Mouse (Mus musculus): ENCODE results near the gene Car5a. TPM values are rescaled to one million over a fixed set of nuclear protein-coding genes. Genes with fewer than 3 reads are reported as not detected.

Car5a gene
- polyA plus RNA-seq, 1 experiment from 2014 or later: 0.16 TPM

GRCm38 (mm10) chr8:121889317-121889716, 55.4 kb downstream of the Car5a start:
- no peak overlapping the region for H3K4me3 ChIP-seq (ENCODE audit: low read depth, low read length)
- H3K9me3 ChIP-seq (ENCODE audit: control insufficient read depth, low read length): no peaks in the 10 kb centered on the region
- WGBS: 96% methylated on average over 1 of the region's 1 CpGs
- H3K27me3 ChIP-seq (ENCODE audit: control insufficient read depth, insufficient read depth, low read length): no peaks in the 10 kb centered on the region
- no peak overlapping the region for H3K4me2 ChIP-seq (ENCODE audit: low read depth, low read length)
- no peaks in the 10 kb centered on the region for H3K4me1 ChIP-seq (ENCODE audit: control insufficient read depth, insufficient read depth, low read length)
- no peak overlapping the region for H3K9ac ChIP-seq (replicated peaks; ENCODE audit: low read depth, low read length)
- no peak overlapping the region for H3K27ac ChIP-seq (ENCODE audit: low read depth, low read length)
- H3K36me3 ChIP-seq (ENCODE audit: control insufficient read depth, insufficient read depth, low read length): no peaks in the 10 kb centered on the region
- ATAC-seq (ENCODE audit: low read depth): no peak

- Histone ChIP-seq H3K4me3 (ENCODE audit: low read depth, low read length) (no peak overlapping the region), H3K27me3 (ENCODE audit: control insufficient read depth, insufficient read depth, low read length) (no peaks in the 10 kb centered on the region), H3K9me3 (ENCODE audit: control insufficient read depth, low read length) (no peaks in the 10 kb centered on the region), H3K9ac (replicated peaks; ENCODE audit: low read depth, low read length) (no peak overlapping the region), H3K36me3 (ENCODE audit: control insufficient read depth, insufficient read depth, low read length) (peaks cover 11% of the 10 kb centered on the region; the same call in 1 of the 2 replicates), H3K4me1 (ENCODE audit: control insufficient read depth, insufficient read depth, low read length) (no peaks in the 10 kb centered on the region), H3K27ac (ENCODE audit: low read depth, low read length) (no peak overlapping the region), H3K4me2 (ENCODE audit: low read depth, low read length) (no peak overlapping the region)
- 69% methylated on average over 1 of the region's 1 CpGs for WGBS
- ATAC-seq (ENCODE audit: low read depth): no peak
These were observed 57.2 kb downstream of the Car5a start for GRCm38 (mm10) chr8:121887547-121887946.

- H3K4me3 ChIP-seq (ENCODE audit: low read depth, low read length): no peak overlapping the region
- H3K36me3 ChIP-seq (ENCODE audit: control insufficient read depth, insufficient read depth, low read length): peaks cover 11% of the 10 kb centered on the region; the same call in 1 of the 2 replicates
These were observed 59.3 kb downstream of the Car5a start for GRCm38 (mm10) chr8:121885433-121885832.

GRCm38 (mm10) chr8:121885001-121885400, 59.7 kb downstream of the Car5a start:
- no peaks in the 10 kb centered on the region for H3K4me1 ChIP-seq (ENCODE audit: control insufficient read depth, insufficient read depth, low read length)
- no peak overlapping the region for H3K4me2 ChIP-seq (ENCODE audit: low read depth, low read length)
- no peak for ATAC-seq (ENCODE audit: low read depth)
- H3K4me3 ChIP-seq (ENCODE audit: low read depth, low read length): no peak overlapping the region
- WGBS: 94% methylated on average over 9 of the region's 9 CpGs
- peaks cover 11% of the 10 kb centered on the region; the same call in 1 of the 2 replicates for H3K36me3 ChIP-seq (ENCODE audit: control insufficient read depth, insufficient read depth, low read length)
- H3K9ac ChIP-seq (replicated peaks; ENCODE audit: low read depth, low read length): no peak overlapping the region
- H3K27me3 ChIP-seq (ENCODE audit: control insufficient read depth, insufficient read depth, low read length): no peaks in the 10 kb centered on the region
- no peak overlapping the region for H3K27ac ChIP-seq (ENCODE audit: low read depth, low read length)
- no peaks in the 10 kb centered on the region for H3K9me3 ChIP-seq (ENCODE audit: control insufficient read depth, low read length)

More at GRCm38 (mm10) chr8:121885433-121885832, 59.3 kb downstream of the Car5a start:
- Histone ChIP-seq H3K27me3 (ENCODE audit: control insufficient read depth, insufficient read depth, low read length) (no peaks in the 10 kb centered on the region), H3K4me2 (ENCODE audit: low read depth, low read length) (no peak overlapping the region), H3K9ac (replicated peaks; ENCODE audit: low read depth, low read length) (no peak overlapping the region), H3K27ac (ENCODE audit: low read depth, low read length) (no peak overlapping the region), H3K9me3 (ENCODE audit: control insufficient read depth, low read length) (no peaks in the 10 kb centered on the region), H3K4me1 (ENCODE audit: control insufficient read depth, insufficient read depth, low read length) (no peaks in the 10 kb centered on the region)
- no peak for ATAC-seq (ENCODE audit: low read depth)
- 63% methylated on average over 6 of the region's 6 CpGs for WGBS

GRCm38 (mm10) chr8:121884181-121884580, 60.5 kb downstream of the Car5a start:
- ATAC-seq (ENCODE audit: low read depth): no peak
- Histone ChIP-seq H3K27me3 (ENCODE audit: control insufficient read depth, insufficient read depth, low read length) (no peaks in the 10 kb centered on the region), H3K4me2 (ENCODE audit: low read depth, low read length) (no peak overlapping the region), H3K9ac (replicated peaks; ENCODE audit: low read depth, low read length) (no peak overlapping the region), H3K4me1 (ENCODE audit: control insufficient read depth, insufficient read depth, low read length) (no peaks in the 10 kb centered on the region), H3K4me3 (ENCODE audit: low read depth, low read length) (no peak overlapping the region), H3K27ac (ENCODE audit: low read depth, low read length) (no peak overlapping the region), H3K36me3 (ENCODE audit: control insufficient read depth, insufficient read depth, low read length) (peaks cover 11% of the 10 kb centered on the region; the same call in 1 of the 2 replicates), H3K9me3 (ENCODE audit: control insufficient read depth, low read length) (no peaks in the 10 kb centered on the region)
- WGBS: 88% methylated on average over 3 of the region's 3 CpGs

GRCm38 (mm10) chr8:121881921-121882320, 62.8 kb downstream of the Car5a start:
- 80% methylated on average over 5 of the region's 5 CpGs for WGBS
- no peak for ATAC-seq (ENCODE audit: low read depth)
- H3K4me1 ChIP-seq (ENCODE audit: control insufficient read depth, insufficient read depth, low read length): no peaks in the 10 kb centered on the region
- H3K9ac ChIP-seq (replicated peaks; ENCODE audit: low read depth, low read length): no peak overlapping the region
- no peaks in the 10 kb centered on the region for H3K9me3 ChIP-seq (ENCODE audit: control insufficient read depth, low read length)
- no peak overlapping the region for H3K27ac ChIP-seq (ENCODE audit: low read depth, low read length)
- H3K36me3 ChIP-seq (ENCODE audit: control insufficient read depth, insufficient read depth, low read length): peaks cover 11% of the 10 kb centered on the region; the same call in 1 of the 2 replicates
- H3K4me3 ChIP-seq (ENCODE audit: low read depth, low read length): no peak overlapping the region
- no peaks in the 10 kb centered on the region for H3K27me3 ChIP-seq (ENCODE audit: control insufficient read depth, insufficient read depth, low read length)
- no peak overlapping the region for H3K4me2 ChIP-seq (ENCODE audit: low read depth, low read length)

GRCm38 (mm10) chr8:121880818-121881217, 63.9 kb downstream of the Car5a start:
- Histone ChIP-seq H3K9ac (replicated peaks; ENCODE audit: low read depth, low read length) (no peak overlapping the region), H3K9me3 (ENCODE audit: control insufficient read depth, low read length) (no peaks in the 10 kb centered on the region), H3K4me2 (ENCODE audit: low read depth, low read length) (no peak overlapping the region), H3K27ac (ENCODE audit: low read depth, low read length) (no peak overlapping the region), H3K27me3 (ENCODE audit: control insufficient read depth, insufficient read depth, low read length) (no peaks in the 10 kb centered on the region), H3K4me3 (ENCODE audit: low read depth, low read length) (no peak overlapping the region), H3K36me3 (ENCODE audit: control insufficient read depth, insufficient read depth, low read length) (peaks cover 11% of the 10 kb centered on the region; the same call in 1 of the 2 replicates), H3K4me1 (ENCODE audit: control insufficient read depth, insufficient read depth, low read length) (no peaks in the 10 kb centered on the region)
- WGBS: 70% methylated on average over 1 of the region's 1 CpGs
- ATAC-seq (ENCODE audit: low read depth): no peak

GRCm38 (mm10) chr8:121879712-121880111, 65.0 kb downstream of the Car5a start:
- H3K4me2 ChIP-seq (ENCODE audit: low read depth, low read length): no peak overlapping the region
- no peaks in the 10 kb centered on the region for H3K4me1 ChIP-seq (ENCODE audit: control insufficient read depth, insufficient read depth, low read length)
- ATAC-seq (ENCODE audit: low read depth): no peak
- no peaks in the 10 kb centered on the region for H3K9me3 ChIP-seq (ENCODE audit: control insufficient read depth, low read length)
- 85% methylated on average over 3 of the region's 3 CpGs for WGBS
- H3K4me3 ChIP-seq (ENCODE audit: low read depth, low read length): no peak overlapping the region
- no peaks in the 10 kb centered on the region for H3K27me3 ChIP-seq (ENCODE audit: control insufficient read depth, insufficient read depth, low read length)
- peaks cover 11% of the 10 kb centered on the region; the same call in 1 of the 2 replicates for H3K36me3 ChIP-seq (ENCODE audit: control insufficient read depth, insufficient read depth, low read length)
- H3K9ac ChIP-seq (replicated peaks; ENCODE audit: low read depth, low read length): no peak overlapping the region
- no peak overlapping the region for H3K27ac ChIP-seq (ENCODE audit: low read depth, low read length)

GRCm38 (mm10) chr8:121877828-121878480, 66.8 kb downstream of the Car5a start:
- no peak for ATAC-seq (ENCODE audit: low read depth)
- Histone ChIP-seq H3K4me2 (ENCODE audit: low read depth, low read length) (no peak overlapping the region), H3K4me1 (ENCODE audit: control insufficient read depth, insufficient read depth, low read length) (no peaks in the 10 kb centered on the region), H3K4me3 (ENCODE audit: low read depth, low read length) (no peak overlapping the region), H3K36me3 (ENCODE audit: control insufficient read depth, insufficient read depth, low read length) (peaks cover under 1% of the 10 kb centered on the region; the same call in 1 of the 2 replicates), H3K9ac (replicated peaks; ENCODE audit: low read depth, low read length) (no peak overlapping the region), H3K9me3 (ENCODE audit: control insufficient read depth, low read length) (no peaks in the 10 kb centered on the region), H3K27me3 (ENCODE audit: control insufficient read depth, insufficient read depth, low read length) (no peaks in the 10 kb centered on the region), H3K27ac (ENCODE audit: low read depth, low read length) (no peak overlapping the region)
- 91% methylated on average over 7 of the region's 7 CpGs for WGBS
